Mouse (Mus musculus) thymus, adult 2 months (tissue): ENCODE measurements around the gene Adck2. TPM values are rescaled to one million over a fixed set of nuclear protein-coding genes. Genes with fewer than 3 reads are reported as not detected.

Source experiments
- DNase-seq: peaks from one replicate; pipeline ENCODE4 v3.0.0; 2021
- H3K27ac ChIP-seq: fragments of 200-500 bp; 2 replicates; pipeline ENCODE4 v1.5.1; 2012; ENCODE audit warnings: low read length, control low read depth; ENCODE audit not compliant: control insufficient read depth, insufficient read depth
- H3K27me3 ChIP-seq: fragments of 200-500 bp; 2 replicates; pipeline ENCODE4 v1.6.1; 2012; ENCODE audit warnings: mild to moderate bottlenecking, low read length, moderate library complexity, mixed read lengths; ENCODE audit not compliant: control insufficient read depth, insufficient read depth
- H3K36me3 ChIP-seq: fragments of 200-500 bp; 2 replicates; pipeline ENCODE4 v1.6.1; 2012; ENCODE audit warnings: mild to moderate bottlenecking, low read length, moderate library complexity; ENCODE audit not compliant: control insufficient read depth, insufficient read depth
- H3K4me1 ChIP-seq: fragments of 200-500 bp; replicated peaks from 2 replicates; pipeline ENCODE4 v1.6.1; 2012; ENCODE audit warnings: low read length; ENCODE audit not compliant: control insufficient read depth, insufficient read depth
- H3K4me3 ChIP-seq: fragments of 200-500 bp; 2 replicates; pipeline ENCODE4 v1.5.1; 2012; ENCODE audit warnings: mild to moderate bottlenecking, low read length, control low read depth, moderate library complexity; ENCODE audit not compliant: control insufficient read depth, insufficient read depth
- CTCF ChIP-seq: fragments of 200-500 bp; IDR thresholded peaks from 2 replicates; pipeline ENCODE4 v1.5.1; 2012; ENCODE audit warnings: mild to moderate bottlenecking, control low read depth, low read length, moderate library complexity, borderline replicate concordance; ENCODE audit not compliant: control insufficient read depth, poor library complexity, insufficient read depth; ENCODE audit errors: extremely low read depth
- POLR2A ChIP-seq: fragments of 200-500 bp; IDR thresholded peaks from 2 replicates; pipeline ENCODE4 v1.6.1; 2012; ENCODE audit warnings: mild to moderate bottlenecking, low read length, control low read depth, moderate library complexity; ENCODE audit not compliant: control insufficient read depth, poor library complexity, insufficient read depth; ENCODE audit errors: extremely low read depth
- WGBS: fragments of 180-500 bp; shearing (Covaris S2); methylation state at CpG from one replicate; pipeline ENCODE4 v1.1.7; 2018; 5-methylcytosine and 5-hydroxymethylcytosine counted together
- polyA plus RNA-seq: library from polyadenylated mRNA; depleted of rRNA; stranded (reverse); fragments of >200 nt; gene quantifications from 2 replicates; pipeline ENCODE4 v1.2.3, GENCODE M21; 2012

Gene Adck2
- polyA plus RNA-seq, 1 experiment, result 17.0 TPM

- no peak for DNase-seq
- no peak for TF ChIP-seq CTCF
- no peaks in the 10 kb centered on the region for H3K36me3 ChIP-seq
- no peak overlapping the region for H3K27ac ChIP-seq
- no peaks in the 10 kb centered on the region for H3K27me3 ChIP-seq
- WGBS, result 95% methylated on average over 15 of the region's 15 CpGs
- no peak overlapping the region for H3K4me3 ChIP-seq
- H3K4me1 ChIP-seq, result peaks cover 17% of the 10 kb centered on the region
Observed at GRCm38 (mm10) chr6:39543769-39544420, 29.8 kb upstream of the Adck2 start.

DNA sequence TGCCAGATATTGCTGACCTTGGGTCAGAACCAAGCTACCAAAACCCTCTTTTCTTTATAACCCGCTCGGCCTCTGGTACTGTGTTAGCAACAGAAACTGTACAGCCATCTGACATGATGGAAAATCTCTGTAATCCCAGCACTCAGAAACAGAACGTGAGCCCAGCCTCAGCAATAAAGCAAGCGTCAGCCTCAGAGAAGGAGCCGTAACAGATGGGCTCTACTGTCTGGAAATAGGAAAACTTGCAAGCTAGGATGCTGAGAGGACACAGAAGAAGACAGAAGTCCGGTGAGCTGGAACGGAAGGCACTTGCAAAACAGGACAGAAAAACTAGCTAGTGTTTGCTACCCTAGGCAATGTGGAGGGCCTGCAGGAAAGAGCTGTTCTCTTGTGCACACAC is 28.2 kb upstream of the Adck2 start:
- Histone ChIP-seq H3K27ac (no peak overlapping the region), H3K4me1 (peaks cover 8% of the 10 kb centered on the region), H3K27me3 (no peaks in the 10 kb centered on the region), H3K36me3 (no peaks in the 10 kb centered on the region), H3K4me3 (no peak overlapping the region)
- TF ChIP-seq POLR2A, result no peak
- TF ChIP-seq CTCF, result no peak
- 96% methylated on average over 7 of the region's 7 CpGs for WGBS
- no peak for DNase-seq

- TF ChIP-seq CTCF, result no peak
- TF ChIP-seq POLR2A, result no peak
- Histone ChIP-seq H3K4me1 (peaks cover under 1% of the 10 kb centered on the region; the same call in 1 of the 2 replicates), H3K27me3 (no peaks in the 10 kb centered on the region), H3K36me3 (no peaks in the 10 kb centered on the region), H3K27ac (no peak overlapping the region), H3K4me3 (no peak overlapping the region)
- WGBS, result 94% methylated on average over 5 of the region's 5 CpGs
- DNase-seq, result no peak
Observed at GRCm38 (mm10) chr6:39548030-39548429, 25.6 kb upstream of the Adck2 start.

GRCm38 (mm10) chr6:39551981-39552636 is 21.6 kb upstream of the Adck2 start:
- WGBS, result 70% methylated on average over 8 of the region's 8 CpGs
- DNase-seq, result no peak
- Histone ChIP-seq H3K27me3 (peaks cover 9% of the 10 kb centered on the region; the same call in 1 of the 2 replicates), H3K4me3 (no peak overlapping the region), H3K4me1 (no peaks in the 10 kb centered on the region), H3K27ac (no peak overlapping the region), H3K36me3 (no peaks in the 10 kb centered on the region)
- TF ChIP-seq POLR2A (no peak), CTCF (no peak)

GRCm38 (mm10) chr6:39554888-39555647 is 18.6 kb upstream of the Adck2 start:
- Histone ChIP-seq H3K27me3 (peaks cover 13% of the 10 kb centered on the region), H3K27ac (no peak overlapping the region), H3K4me1 (peaks cover 7% of the 10 kb centered on the region; the same call in 1 of the 2 replicates), H3K4me3 (no peak overlapping the region), H3K36me3 (no peaks in the 10 kb centered on the region)
- DNase-seq, result no peak
- TF ChIP-seq POLR2A (no peak), CTCF (no peak)
- WGBS, result 90% methylated on average over 12 of the region's 12 CpGs

DNA sequence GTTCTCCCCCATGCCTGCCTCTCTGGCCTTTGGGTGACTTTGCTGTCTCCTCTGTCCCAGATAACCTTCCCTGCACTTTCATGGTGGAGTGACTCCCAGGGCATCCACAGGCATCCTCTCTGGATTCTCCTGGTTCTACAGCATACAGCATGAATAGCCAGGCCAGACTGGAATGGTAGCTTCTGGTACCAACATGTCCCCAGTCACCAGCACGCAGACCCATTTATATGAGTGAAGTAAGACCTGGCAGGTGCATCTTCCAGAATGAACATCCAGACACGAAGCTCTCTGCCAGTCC is 18.1 kb upstream of the Adck2 start:
- peaks cover 13% of the 10 kb centered on the region for H3K27me3 ChIP-seq
- H3K4me1 ChIP-seq, result peaks cover 7% of the 10 kb centered on the region; the same call in 1 of the 2 replicates

More for the DNA sequence above, 18.1 kb upstream of the Adck2 start:
- DNase-seq, result no peak
- H3K27ac ChIP-seq, result no peak overlapping the region
- WGBS, result 92% methylated on average over 2 of the region's 2 CpGs
- TF ChIP-seq POLR2A (no peak), CTCF (no peak)
- no peaks in the 10 kb centered on the region for H3K36me3 ChIP-seq
- H3K4me3 ChIP-seq, result no peak overlapping the region
